Mouse (Mus musculus) ovary, postnatal 14 days (tissue): Measurements from ENCODE around the gene Nrip1.

Experiments
- DNase-seq: peaks from one replicate; pipeline ENCODE4 v3.0.0; 2022; ENCODE audit warnings: low spot score

Nrip1 gene

GRCm38 (mm10) chr16:76283796-76284195 is 89.8 kb downstream of the Nrip1 start:
- DNase-seq: no peak

- no peak for DNase-seq
These were observed 91.8 kb downstream of the Nrip1 start for GRCm38 (mm10) chr16:76281850-76282249.

- DNase-seq: no peak
These were observed 93.3 kb downstream of the Nrip1 start for GRCm38 (mm10) chr16:76280365-76280764.

GRCm38 (mm10) chr16:76276271-76276670 is 97.4 kb downstream of the Nrip1 start:
- no peak for DNase-seq

GRCm38 (mm10) chr16:76275584-76275983 is 98.0 kb downstream of the Nrip1 start:
- DNase-seq: no peak

GRCm38 (mm10) chr16:76275166-76275565 is 98.5 kb downstream of the Nrip1 start:
- no peak for DNase-seq

- DNase-seq: no peak
These were observed 106.9 kb downstream of the Nrip1 start for GRCm38 (mm10) chr16:76266635-76267268.

- no peak for DNase-seq
These were observed 107.8 kb downstream of the Nrip1 start for GRCm38 (mm10) chr16:76265874-76266273.

- DNase-seq: no peak
These were observed 108.3 kb downstream of the Nrip1 start for GRCm38 (mm10) chr16:76265301-76265700.

GRCm38 (mm10) chr16:76263393-76263792 is 110.2 kb downstream of the Nrip1 start:
- no peak for DNase-seq

GRCm38 (mm10) chr16:76260296-76260695 is 113.3 kb downstream of the Nrip1 start:
- no peak for DNase-seq

GRCm38 (mm10) chr16:76251826-76252225 is 121.8 kb downstream of the Nrip1 start:
- DNase-seq: no peak

GRCm38 (mm10) chr16:76249345-76250091 is 124.1 kb downstream of the Nrip1 start:
- no peak for DNase-seq

GRCm38 (mm10) chr16:76242850-76243249 is 130.8 kb downstream of the Nrip1 start:
- no peak for DNase-seq

GRCm38 (mm10) chr16:76241266-76241665 is 132.4 kb downstream of the Nrip1 start:
- no peak for DNase-seq

- DNase-seq: no peak
These were observed 134.3 kb downstream of the Nrip1 start for GRCm38 (mm10) chr16:76239353-76239752.

GRCm38 (mm10) chr16:76238784-76239183 is 134.8 kb downstream of the Nrip1 start:
- DNase-seq: no peak
